Mouse (Mus musculus) testis, adult 2 months (tissue): ENCODE results near the gene Hoxa6.

Experiments used
- CTCF ChIP-seq: fragments of 200-500 bp; IDR thresholded peaks from 2 replicates; pipeline ENCODE4 v1.5.1; 2012; ENCODE audit warnings: low read depth, mild to moderate bottlenecking, inconsistent platforms, low read length, moderate library complexity; ENCODE audit not compliant: control insufficient read depth, insufficient read depth, insufficient replicate concordance
- POLR2A ChIP-seq: fragments of 200-500 bp; IDR thresholded peaks from 2 replicates; pipeline ENCODE4 v1.6.1; 2012; ENCODE audit warnings: low read depth, mild to moderate bottlenecking, inconsistent platforms, low read length, moderate library complexity; ENCODE audit not compliant: control insufficient read depth

- TF ChIP-seq CTCF: no peak
- TF ChIP-seq POLR2A: no peak
Observed at GRCm38 (mm10) chr6:52245757-52246142, 37.2 kb upstream of the Hoxa6 start, which contains the start of gene Hoxa11.
